Mouse (Mus musculus) hindbrain, embryonic 11.5 days (tissue): ENCODE data around the gene BC048403. TPM values are rescaled to one million over a fixed set of nuclear protein-coding genes. Genes with fewer than 3 reads are reported as not detected.

ENCODE experiments used
- ATAC-seq: fragments of 200-750 bp; cut with Nextera tagmentation; 2 replicates; pipeline ENCODE4 v1.8.0; 2017; ENCODE audit warnings: mild to moderate bottlenecking, moderate TSS enrichment, moderate library complexity; ENCODE audit not compliant: low FRiP score
- DNase-seq: peaks from one replicate; pipeline ENCODE4 v3.0.0-alpha.2; 2015; ENCODE audit warnings: low spot score
- H3K27ac ChIP-seq: fragments of 300-500 bp; sonication (generic); 2 replicates; pipeline ENCODE4 v1.5.1; 2014; ENCODE audit warnings: mild to moderate bottlenecking, low read depth, low read length
- H3K27me3 ChIP-seq: fragments of 300-500 bp; sonication (generic); 2 replicates; pipeline ENCODE4 v1.6.1; 2014; ENCODE audit warnings: mild to moderate bottlenecking, low read length, moderate library complexity, mixed read lengths; ENCODE audit not compliant: control insufficient read depth, insufficient read depth
- H3K36me3 ChIP-seq: fragments of 300-500 bp; sonication (generic); 2 replicates; pipeline ENCODE4 v1.6.1; 2014; ENCODE audit warnings: mild to moderate bottlenecking, low read length, moderate library complexity, mixed read lengths; ENCODE audit not compliant: control insufficient read depth, insufficient read depth
- H3K4me1 ChIP-seq: fragments of 300-500 bp; sonication (generic); replicated peaks from 2 replicates; pipeline ENCODE4 v1.6.1; 2014; ENCODE audit warnings: low read length, mixed read lengths; ENCODE audit not compliant: control insufficient read depth, insufficient read depth
- H3K4me2 ChIP-seq: fragments of 300-500 bp; sonication (generic); replicated peaks from 2 replicates; pipeline ENCODE4 v1.6.1; 2014; ENCODE audit warnings: mild to moderate bottlenecking, low read depth, low read length
- H3K4me3 ChIP-seq: fragments of 300-500 bp; sonication (generic); 2 replicates; pipeline ENCODE4 v1.5.1; 2014; ENCODE audit warnings: low read depth, low read length
- H3K9ac ChIP-seq: fragments of 300-500 bp; sonication (generic); 2 replicates; pipeline ENCODE4 v1.6.1; 2014; ENCODE audit warnings: low read depth, low read length
- H3K9me3 ChIP-seq: fragments of 300-500 bp; sonication (generic); 2 replicates; pipeline ENCODE4 v1.6.1; 2016; ENCODE audit warnings: low read length; ENCODE audit not compliant: control insufficient read depth
- WGBS: fragments of 180-500 bp; shearing (Covaris S2); extraction: QIAGEN DNeasy Blood & Tissue Kit; methylation state at CpG from one replicate; pipeline ENCODE4 v1.1.7; 2014; 5-methylcytosine and 5-hydroxymethylcytosine counted together
- polyA plus RNA-seq: library from polyadenylated mRNA; unstranded; fragments of >200 nt; fragmentation: Nextera tagmentation; extraction: Ambion mirVana; gene quantifications from 2 replicates; pipeline ENCODE4 v1.2.1, GENCODE M21; 2014

The BC048403 gene
- polyA plus RNA-seq, 1 experiment from 2014 or later, result 2.9 TPM

- no peaks in the 10 kb centered on the region for H3K4me1 ChIP-seq
- DNase-seq, result no peak
- H3K9me3 ChIP-seq, result no peaks in the 10 kb centered on the region
- H3K36me3 ChIP-seq, result 0 out of 2 replicates have a peak, but pooled peaks cover 7% of the 10 kb centered on the region
- WGBS, result 93% methylated on average over 12 of the region's 12 CpGs
- H3K9ac ChIP-seq, result no peak overlapping the region
- H3K4me3 ChIP-seq, result no peak overlapping the region
- ATAC-seq, result no peak
- no peaks in the 10 kb centered on the region for H3K27me3 ChIP-seq
- H3K4me2 ChIP-seq, result no peak overlapping the region
- H3K27ac ChIP-seq, result no peak overlapping the region
These were observed 10.4 kb downstream of the BC048403 start for GRCm38 (mm10) chr10:121750175-121750574.

GRCm38 (mm10) chr10:121754237-121754636 is 14.5 kb downstream of the BC048403 start:
- WGBS, result 86% methylated on average over 5 of the region's 5 CpGs
- H3K9ac ChIP-seq, result no peak overlapping the region
- H3K4me3 ChIP-seq, result no peak overlapping the region
- no peak for DNase-seq
- ATAC-seq, result no peak
- no peak overlapping the region for H3K4me2 ChIP-seq
- no peak overlapping the region for H3K27ac ChIP-seq
- H3K36me3 ChIP-seq, result 0 out of 2 replicates have a peak, but pooled peaks cover 5% of the 10 kb centered on the region
- no peaks in the 10 kb centered on the region for H3K27me3 ChIP-seq
- no peaks in the 10 kb centered on the region for H3K4me1 ChIP-seq
- no peaks in the 10 kb centered on the region for H3K9me3 ChIP-seq

GRCm38 (mm10) chr10:121755822-121756221 is 16.1 kb downstream of the BC048403 start:
- no peak for ATAC-seq
- H3K4me2 ChIP-seq, result no peak overlapping the region
- H3K4me1 ChIP-seq, result no peaks in the 10 kb centered on the region
- no peak for DNase-seq
- 22% methylated on average over 1 of the region's 1 CpGs for WGBS
- no peak overlapping the region for H3K27ac ChIP-seq
- no peaks in the 10 kb centered on the region for H3K9me3 ChIP-seq
- no peaks in the 10 kb centered on the region for H3K27me3 ChIP-seq
- no peak overlapping the region for H3K4me3 ChIP-seq
- no peaks in the 10 kb centered on the region for H3K36me3 ChIP-seq
- H3K9ac ChIP-seq, result no peak overlapping the region

- no peak overlapping the region for H3K27ac ChIP-seq
- H3K27me3 ChIP-seq, result no peaks in the 10 kb centered on the region
- DNase-seq (no peak), ATAC-seq (no peak)
- H3K9me3 ChIP-seq, result no peaks in the 10 kb centered on the region
- no peak overlapping the region for H3K4me3 ChIP-seq
- no peaks in the 10 kb centered on the region for H3K4me1 ChIP-seq
- H3K36me3 ChIP-seq, result no peaks in the 10 kb centered on the region
- H3K9ac ChIP-seq, result no peak overlapping the region
- 86% methylated on average over 4 of the region's 4 CpGs for WGBS
- H3K4me2 ChIP-seq, result no peak overlapping the region
These were observed 16.9 kb downstream of the BC048403 start for GRCm38 (mm10) chr10:121756677-121757076.

GRCm38 (mm10) chr10:121759095-121759494 is 19.4 kb downstream of the BC048403 start:
- H3K4me3 ChIP-seq, result no peak overlapping the region
- no peak overlapping the region for H3K27ac ChIP-seq
- no peaks in the 10 kb centered on the region for H3K27me3 ChIP-seq
- H3K4me2 ChIP-seq, result no peak overlapping the region
- ATAC-seq (no peak), DNase-seq (peak; percentile 34)
- no peaks in the 10 kb centered on the region for H3K36me3 ChIP-seq
- no peaks in the 10 kb centered on the region for H3K9me3 ChIP-seq
- 61% methylated on average over 8 of the region's 8 CpGs for WGBS
- H3K9ac ChIP-seq, result no peak overlapping the region
- H3K4me1 ChIP-seq, result no peaks in the 10 kb centered on the region

- Histone ChIP-seq H3K27ac (no peak overlapping the region), H3K4me3 (no peak overlapping the region), H3K27me3 (no peaks in the 10 kb centered on the region), H3K9ac (no peak overlapping the region), H3K36me3 (no peaks in the 10 kb centered on the region), H3K9me3 (no peaks in the 10 kb centered on the region), H3K4me1 (no peaks in the 10 kb centered on the region), H3K4me2 (no peak overlapping the region)
- ATAC-seq (no peak), DNase-seq (no peak)
- WGBS, result 90% methylated on average over 9 of the region's 9 CpGs
These were observed 22.4 kb downstream of the BC048403 start for GRCm38 (mm10) chr10:121762141-121762540.

GRCm38 (mm10) chr10:121763191-121763590 is 23.5 kb downstream of the BC048403 start:
- no peak overlapping the region for H3K4me2 ChIP-seq
- no peaks in the 10 kb centered on the region for H3K27me3 ChIP-seq
- H3K9me3 ChIP-seq, result no peaks in the 10 kb centered on the region
- DNase-seq, result no peak
- H3K4me1 ChIP-seq, result no peaks in the 10 kb centered on the region
- no peak overlapping the region for H3K4me3 ChIP-seq
- WGBS, result 85% methylated on average over 8 of the region's 13 CpGs
- no peak overlapping the region for H3K9ac ChIP-seq
- H3K27ac ChIP-seq, result no peak overlapping the region
- ATAC-seq, result no peak
- no peaks in the 10 kb centered on the region for H3K36me3 ChIP-seq

GRCm38 (mm10) chr10:121764469-121765173 is 24.9 kb downstream of the BC048403 start:
- Histone ChIP-seq H3K4me3 (no peak overlapping the region), H3K27ac (no peak overlapping the region), H3K4me2 (no peak overlapping the region), H3K9ac (no peak overlapping the region), H3K4me1 (no peaks in the 10 kb centered on the region), H3K36me3 (no peaks in the 10 kb centered on the region), H3K9me3 (no peaks in the 10 kb centered on the region), H3K27me3 (no peaks in the 10 kb centered on the region)
- DNase-seq, result no peak
- ATAC-seq, result peak; percentile 71
- whole genome bisulfite sequencing, result 85% methylated on average over 13 of the region's 13 CpGs
